Mouse (Mus musculus): ENCODE results near the gene Actl7a.

DNA sequence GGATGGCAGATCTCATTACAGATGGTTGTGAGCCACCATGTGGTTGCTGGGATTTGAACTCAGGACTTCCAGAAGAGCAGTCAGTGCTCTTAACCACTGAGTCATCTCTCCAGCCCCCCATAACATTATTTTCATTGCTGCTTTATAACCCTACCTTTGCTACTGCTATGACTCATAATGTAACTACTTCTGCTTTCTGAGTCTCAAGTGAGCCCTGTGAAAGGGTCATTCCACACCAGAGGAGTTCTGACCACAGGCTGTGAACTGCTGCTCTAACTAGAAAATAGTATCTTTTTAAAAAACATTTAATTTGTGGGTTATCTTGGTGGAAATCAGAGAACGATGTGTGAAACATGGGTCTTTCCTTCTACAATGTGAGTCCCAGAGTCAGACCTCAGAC is 14.5 kb downstream of the Actl7a start:
- no peak for TF ChIP-seq CTCF (conservative IDR thresholded peaks at IDR 0.05; ENCODE audit: low read length)
- TF ChIP-seq NANOG (IDR thresholded peaks at IDR 0.05; ENCODE audit: borderline replicate concordance, low read length) = no peak
- no peak for TF ChIP-seq POU5F1 (IDR thresholded peaks at IDR 0.05; ENCODE audit: borderline replicate concordance, low read length)
